Mouse (Mus musculus): Measurements from ENCODE around the gene 4931400O07Rik.

Gene 4931400O07Rik

GRCm38 (mm10) chrX:62467691-62468090 lies at the start of gene 4931400O07Rik:
4931400O07Rik (plus strand) TSS chrX:62467991.
- DNase-seq (ENCODE audit: low spot score) = no peak
